Mouse (Mus musculus) lung, postnatal 10 days (tissue): Measurements from ENCODE around the gene Hist1h4h.
A peak's percentile ranks its signal among the peaks of the same experiment; 100 is the strongest.

Experiments
- DNase-seq: peaks from one replicate; pipeline ENCODE4 v3.0.0; 2021

The Hist1h4h gene

DNA sequence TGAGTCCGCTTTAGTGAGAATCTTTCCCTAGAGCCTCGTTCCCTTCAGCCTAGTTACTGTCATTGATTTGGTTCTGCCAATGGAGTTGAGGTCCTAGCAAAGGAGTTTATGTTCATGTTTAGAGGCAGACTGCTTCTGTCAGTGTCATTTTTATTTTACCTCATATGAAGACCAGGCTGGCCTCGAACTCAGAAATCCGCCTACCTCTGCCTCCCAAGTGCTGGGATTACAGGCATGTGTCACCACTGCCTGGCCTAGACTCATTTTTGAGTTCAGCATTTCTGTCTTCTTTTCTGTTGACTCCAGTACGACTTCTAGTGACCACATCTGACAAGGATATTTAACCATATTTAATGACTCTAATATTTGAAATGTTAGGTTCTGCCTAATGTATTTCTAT, 15.6 kb upstream of the Hist1h4h start:
- DNase-seq, result no peak

DNA sequence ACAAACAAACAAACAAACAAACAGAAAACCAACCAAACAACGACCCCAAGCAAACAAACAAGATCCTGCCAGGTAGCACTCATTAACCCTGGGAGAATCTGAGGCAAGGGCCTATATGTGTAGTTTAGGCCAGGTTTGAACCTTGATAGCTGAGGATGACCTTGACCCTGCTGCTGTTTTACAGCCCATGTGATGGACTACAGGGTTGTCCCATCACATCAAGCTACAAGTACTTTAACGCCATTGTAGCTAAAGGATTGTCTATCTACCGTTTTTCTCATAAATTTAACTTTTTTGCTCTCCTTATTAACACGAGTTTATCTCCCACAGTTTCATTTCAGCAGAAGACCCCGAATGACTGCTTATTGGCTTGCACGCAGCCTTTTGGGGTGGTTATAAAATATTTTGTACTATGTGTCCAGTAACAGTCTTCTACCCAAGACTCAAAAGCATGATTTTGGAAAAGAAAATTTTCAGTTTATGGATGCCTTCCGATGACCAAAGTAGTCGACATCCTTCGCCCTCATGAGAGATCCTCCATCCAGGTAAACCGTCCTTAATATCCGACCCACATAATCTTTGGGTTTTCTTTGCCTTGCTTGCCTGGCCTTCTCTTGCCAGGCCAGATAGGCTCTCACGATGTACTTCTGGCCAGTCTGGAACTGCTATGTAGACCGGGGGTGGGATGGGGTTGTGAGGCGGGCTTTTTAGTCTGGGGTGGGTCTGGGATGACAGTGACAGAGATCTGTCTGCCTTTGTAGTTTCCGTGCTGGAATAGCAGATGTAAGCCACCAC, 14.8 kb upstream of the Hist1h4h start:
- no peak for DNase-seq

DNA sequence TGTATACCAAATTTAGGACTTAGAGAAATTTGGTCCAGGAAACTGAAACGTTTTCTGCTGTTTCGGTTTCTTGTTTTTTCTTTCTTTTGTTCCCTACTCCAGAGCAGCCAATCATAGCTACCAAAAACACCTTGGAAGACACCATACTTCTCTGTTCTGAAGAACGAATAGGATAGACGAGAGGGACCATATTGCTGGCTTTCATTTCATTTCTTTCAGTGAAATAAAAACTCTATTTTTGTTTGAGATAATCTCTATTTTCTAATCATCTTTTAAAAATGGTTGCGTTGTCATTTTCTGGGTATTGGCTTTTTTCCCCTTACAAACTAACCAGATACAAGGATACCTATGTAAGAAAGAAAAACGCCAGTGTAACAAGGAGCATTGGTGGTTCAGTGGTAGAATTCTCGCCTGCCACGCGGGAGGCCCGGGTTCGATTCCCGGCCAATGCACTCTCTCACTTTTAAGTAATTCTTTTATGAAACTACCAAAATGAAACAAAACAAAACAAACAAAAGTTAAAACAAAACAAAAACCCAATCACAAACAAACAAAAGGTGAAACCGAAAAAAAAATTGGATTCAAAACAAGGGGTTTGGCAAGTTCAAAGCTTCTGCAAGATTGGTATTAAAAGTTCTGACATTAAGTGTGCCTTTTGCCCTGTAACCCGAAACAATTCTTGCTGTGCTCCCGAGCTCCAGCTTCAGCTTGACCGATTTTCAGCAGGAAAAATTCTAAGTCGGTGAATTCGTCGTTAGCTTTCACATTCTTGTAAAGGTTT, 13.8 kb upstream of the Hist1h4h start:
- peak; percentile 78 for DNase-seq

DNA sequence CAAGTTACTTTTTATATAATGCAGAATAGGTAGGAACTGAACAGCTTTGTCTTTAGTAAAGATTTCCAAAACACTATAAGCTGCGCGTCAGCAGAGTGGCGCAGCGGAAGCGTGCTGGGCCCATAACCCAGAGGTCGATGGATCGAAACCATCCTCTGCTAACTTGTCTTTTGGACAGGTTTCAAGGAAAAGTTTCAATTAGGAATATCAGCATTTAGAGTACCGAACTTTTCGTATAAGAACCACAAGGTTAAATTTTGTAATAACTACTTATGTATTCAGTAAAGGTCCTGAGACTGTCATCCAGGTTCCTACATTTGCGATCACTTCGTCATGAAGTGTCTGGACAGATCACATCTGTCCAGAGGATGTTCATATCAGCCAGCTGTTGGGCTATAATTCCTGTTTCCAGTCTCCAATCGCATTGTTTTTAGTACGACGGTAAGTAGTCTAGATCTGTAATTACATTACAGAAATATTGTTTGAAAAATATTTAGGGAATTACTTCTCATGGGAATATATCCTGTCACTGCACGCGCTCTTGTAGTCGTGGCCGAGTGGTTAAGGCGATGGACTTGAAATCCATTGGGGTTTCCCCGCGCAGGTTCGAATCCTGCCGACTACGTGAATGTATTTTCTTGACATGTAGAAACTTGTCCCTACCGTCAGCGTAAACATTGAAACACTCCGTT, 13.1 kb upstream of the Hist1h4h start:
- peak; percentile 91 for DNase-seq

DNA sequence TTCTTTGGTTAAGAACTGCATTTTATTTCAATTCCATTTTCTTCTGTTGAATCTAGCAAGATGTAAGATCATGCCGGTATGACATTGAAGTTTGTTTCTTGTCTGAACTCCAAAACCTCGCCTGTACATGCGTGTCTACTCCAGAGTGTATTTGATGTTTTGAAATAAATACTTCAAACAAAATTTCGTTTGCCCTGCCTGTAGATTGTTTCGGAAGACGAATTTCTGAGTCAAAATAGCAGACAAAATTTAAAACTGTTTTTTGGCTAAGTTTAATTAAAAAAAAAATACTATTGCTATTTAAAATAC, 12.6 kb upstream of the Hist1h4h start:
- no peak for DNase-seq

DNA sequence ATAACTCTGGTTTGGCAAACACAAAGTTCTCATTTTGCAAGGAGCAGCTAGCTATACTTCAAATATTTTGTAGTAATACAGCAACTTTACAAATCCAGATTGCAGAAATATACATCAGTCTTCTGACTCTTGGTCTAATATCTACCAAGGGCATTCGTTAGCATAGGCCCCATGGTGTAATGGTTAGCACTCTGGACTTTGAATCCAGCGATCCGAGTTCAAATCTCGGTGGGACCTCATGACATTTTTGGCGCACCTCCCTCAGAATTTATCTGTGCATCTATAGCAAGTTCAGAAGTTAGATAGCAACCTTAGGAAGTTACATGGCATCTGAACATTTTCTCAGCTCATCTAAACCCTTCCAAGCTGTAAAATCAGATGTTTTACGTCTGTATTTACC, 12.0 kb upstream of the Hist1h4h start:
- peak; percentile 85 for DNase-seq

DNA sequence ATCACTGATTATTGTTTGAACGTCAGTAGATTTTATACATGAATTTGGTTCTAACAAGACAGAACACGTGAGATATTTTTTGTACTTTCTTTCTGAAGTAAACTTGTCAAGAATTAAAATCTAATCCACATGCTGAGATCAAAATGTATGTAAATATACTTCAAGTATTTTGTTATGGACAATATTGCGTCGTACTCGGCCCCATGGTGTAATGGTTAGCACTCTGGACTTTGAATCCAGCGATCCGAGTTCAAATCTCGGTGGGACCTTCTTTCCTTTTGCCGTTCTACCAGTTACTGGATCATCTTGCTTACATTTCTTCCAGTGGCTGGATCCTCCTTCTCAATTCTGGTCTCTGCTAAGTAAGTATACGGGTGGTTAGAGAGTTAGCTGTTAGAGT, 11.4 kb upstream of the Hist1h4h start:
- DNase-seq, result peak; percentile 88

DNA sequence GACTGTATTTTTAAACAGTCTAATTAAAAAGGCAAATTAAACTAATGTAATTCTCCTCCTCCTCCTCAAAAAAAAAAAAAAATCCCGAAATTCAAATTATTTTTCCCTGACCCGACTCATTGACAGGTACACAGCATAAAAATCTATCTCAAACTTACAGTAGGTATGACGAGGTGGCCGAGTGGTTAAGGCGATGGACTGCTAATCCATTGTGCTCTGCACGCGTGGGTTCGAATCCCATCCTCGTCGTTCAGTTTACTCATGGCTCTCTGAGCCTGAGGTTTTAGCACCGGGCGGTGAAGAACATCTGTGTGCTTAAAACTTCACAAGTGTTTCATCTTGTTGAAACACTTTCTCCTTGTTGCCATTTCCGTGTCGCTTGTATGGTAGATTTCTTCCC, 9.1 kb upstream of the Hist1h4h start:
- DNase-seq, result peak; percentile 84

DNA sequence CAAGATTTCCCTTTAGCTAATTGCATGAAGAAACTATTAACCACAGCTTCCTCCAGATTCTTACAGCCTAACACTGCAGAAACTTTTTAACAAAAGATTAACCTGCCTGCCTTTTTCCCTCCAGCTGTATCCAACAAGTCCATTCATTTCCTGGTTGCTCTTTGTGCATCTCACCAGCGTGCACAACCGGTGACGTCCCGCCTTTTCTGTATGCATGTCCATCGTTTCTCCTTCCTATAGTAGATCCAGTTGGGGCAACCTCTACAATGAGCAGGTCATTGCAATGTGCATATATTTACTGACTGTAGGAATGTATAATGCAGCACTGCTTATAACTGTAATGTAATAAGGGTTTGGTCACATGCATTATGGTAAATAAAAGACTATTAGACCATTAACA, 6.9 kb upstream of the Hist1h4h start:
- no peak for DNase-seq

DNA sequence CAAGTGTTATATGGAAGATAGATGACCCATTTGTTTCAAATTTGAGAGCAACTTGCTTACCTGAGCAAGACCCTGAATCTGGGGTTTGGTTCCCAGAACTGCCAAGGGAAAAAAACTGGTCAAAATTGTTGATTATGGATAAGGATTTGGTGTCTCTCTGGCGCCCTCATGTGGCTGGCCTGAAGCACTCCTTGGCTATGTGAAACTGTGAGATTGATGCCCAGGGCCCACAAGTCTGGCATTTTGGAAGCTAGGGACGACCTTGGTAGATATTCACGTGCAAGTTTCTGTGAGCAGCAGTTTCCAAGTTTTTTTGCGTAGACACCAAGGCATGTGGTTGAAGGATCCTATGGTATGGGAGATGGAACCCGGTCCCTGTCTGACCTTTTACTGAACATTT, 6.2 kb upstream of the Hist1h4h start:
- peak; percentile 84 for DNase-seq

DNA sequence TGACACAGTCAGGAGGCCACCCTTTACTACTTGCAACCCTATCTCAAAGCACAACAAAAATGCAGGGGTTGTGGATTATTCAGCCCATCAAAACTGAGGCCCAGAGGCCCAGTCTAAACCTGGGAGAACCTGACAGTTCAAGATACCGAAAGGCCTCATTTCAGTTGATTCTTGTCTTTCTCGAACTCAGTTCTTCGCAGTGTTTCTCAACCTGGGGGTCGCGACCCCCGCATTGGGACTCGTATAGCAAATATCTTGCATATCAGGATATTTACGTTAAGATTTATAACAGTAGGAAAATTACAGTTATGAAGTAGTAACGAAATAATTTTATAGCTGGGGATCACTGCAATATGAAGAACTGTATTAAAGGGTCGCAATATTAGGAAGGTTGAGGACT, 4.9 kb upstream of the Hist1h4h start:
- DNase-seq, result no peak

DNA sequence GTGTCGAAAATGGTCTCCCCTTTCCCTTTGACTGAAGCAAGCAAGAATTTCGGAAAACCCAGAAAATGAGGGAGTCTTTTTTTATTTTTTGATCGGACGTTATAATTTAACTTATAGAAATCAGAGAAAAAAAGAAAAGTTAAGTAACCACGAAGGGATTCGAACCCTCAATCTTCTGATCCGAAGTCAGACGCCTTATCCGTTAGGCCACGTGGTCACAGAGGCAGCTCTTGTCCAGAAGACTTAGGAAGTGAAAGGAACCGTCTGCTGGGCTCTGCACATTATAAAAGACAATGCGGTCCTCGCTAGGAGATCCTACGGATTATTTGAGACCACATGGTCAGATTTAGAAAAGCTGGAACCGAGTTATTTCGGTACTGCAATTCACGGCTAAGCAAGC, 4.5 kb upstream of the Hist1h4h start:
- peak; percentile 94 for DNase-seq

DNA sequence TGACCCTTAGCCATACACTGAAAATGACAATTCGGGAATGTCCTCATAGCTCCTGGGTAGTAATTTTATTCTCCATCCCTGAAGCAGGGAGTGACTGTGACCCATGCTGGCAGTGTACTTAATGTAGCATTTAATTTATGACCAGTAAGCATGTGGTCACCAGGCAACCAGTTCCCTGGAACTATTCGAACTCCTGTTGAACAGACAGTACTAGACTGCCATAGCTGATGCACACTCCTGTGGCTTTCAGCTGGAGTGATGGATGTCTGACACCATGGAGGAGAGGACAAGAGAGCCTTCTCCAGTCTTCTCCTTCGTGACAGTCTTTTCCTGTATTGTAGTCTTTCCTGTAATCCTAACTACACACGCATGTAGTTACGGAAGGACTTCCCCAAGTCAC, 1.8 kb upstream of the Hist1h4h start:
- no peak for DNase-seq

DNA sequence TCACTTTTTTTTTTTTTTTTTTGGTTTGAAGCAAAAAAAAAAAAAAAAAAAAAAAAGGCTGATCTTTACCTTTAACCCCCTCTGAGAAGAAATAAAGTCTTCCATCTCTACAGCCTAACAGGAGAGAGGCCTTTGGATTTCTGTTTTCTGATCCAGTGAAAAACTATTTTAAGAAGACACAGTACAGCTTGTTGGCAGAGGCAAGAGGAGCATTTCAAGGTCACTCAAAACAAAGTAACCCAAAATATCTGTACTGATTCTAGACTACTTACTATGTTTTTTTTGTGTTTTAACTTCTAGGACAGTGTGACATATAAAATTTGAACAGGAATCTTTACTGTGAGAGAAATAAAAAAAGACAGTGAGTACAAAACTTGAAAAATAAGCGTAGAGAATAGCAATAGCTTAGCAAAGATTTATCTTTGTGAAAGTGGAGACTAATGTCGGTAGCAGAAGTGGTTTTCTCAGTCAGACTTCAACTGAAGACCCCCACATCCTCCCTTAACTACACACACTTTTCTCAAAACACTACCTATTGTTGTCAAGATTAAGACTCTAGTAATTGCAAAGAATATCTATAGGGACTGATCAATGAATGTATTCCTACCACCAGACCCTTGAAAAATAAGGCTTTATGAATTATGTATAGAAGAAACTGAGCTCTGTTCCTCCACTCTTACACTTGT, 1.2 kb upstream of the Hist1h4h start:
- no peak for DNase-seq

DNA sequence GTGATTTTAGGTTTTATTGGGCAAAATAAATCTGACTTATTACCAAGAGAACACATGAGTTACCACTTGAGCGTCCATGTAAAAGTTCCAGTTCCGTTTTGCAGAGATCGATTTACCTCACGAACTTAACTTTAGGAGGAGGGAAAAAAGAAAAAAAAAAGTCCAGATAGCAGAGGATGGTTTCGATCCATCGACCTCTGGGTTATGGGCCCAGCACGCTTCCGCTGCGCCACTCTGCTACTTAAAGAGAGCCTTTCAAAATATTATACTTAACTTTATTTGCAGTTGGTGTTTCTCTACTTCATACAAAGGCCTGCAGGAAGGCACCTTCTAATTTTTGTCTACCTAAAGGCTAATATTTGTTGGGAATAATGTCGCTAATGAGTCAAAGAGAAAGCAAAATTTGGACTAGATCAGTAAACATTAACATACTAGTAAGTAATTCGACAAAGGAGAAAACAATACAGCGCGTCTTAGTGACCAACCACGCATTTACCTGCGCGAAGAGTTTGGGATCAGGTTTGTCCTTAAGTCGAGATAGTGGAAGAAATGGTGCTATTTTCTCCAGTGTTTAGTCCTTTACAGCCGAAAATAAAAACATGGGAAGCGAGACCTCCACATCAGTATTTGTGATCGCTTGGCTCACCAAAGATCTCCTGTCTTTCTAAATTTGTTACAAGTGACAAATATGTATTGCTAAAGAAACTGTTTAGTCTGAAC, 509 bp upstream of the Hist1h4h start:
- DNase-seq, result peak; percentile 78

DNA sequence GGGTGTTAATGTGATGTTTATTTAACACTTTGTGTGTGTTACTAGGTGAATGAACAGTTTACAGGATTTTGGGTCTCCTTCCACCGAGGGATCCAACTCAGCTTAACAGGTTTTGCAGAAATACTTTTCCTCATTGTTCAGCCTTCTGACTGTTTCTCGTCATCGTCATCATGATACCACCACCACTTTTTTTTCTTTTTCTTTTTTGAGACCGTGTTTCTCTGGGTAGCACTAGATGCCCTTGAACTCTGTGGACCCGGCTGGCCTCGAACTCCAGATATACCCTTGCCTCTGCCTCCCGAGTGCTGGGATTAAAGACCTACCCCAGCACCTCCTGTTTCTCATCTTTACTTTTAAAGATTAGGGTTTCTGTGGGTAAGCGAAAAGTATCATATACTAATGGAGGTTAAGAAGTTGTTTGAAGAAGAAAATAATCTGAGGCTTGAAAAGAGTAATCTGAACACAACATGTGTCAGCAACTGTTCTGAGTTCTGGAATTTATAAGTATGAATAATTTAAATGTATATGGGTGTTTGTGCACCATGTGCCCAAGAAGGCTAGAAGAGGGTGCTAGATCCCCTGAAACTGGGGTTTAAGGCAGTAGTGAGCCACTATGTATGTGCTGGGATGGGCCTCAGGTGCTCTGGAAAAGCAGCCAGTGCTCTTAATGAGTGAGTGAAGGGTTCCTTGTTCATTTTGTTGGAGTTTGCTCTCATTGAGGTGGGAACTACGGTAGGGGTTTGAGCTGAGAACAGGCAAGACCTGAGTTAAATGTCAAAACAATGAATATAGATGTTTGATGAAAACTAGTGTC, 1.6 kb downstream of the Hist1h4h start:
- no peak for DNase-seq

DNA sequence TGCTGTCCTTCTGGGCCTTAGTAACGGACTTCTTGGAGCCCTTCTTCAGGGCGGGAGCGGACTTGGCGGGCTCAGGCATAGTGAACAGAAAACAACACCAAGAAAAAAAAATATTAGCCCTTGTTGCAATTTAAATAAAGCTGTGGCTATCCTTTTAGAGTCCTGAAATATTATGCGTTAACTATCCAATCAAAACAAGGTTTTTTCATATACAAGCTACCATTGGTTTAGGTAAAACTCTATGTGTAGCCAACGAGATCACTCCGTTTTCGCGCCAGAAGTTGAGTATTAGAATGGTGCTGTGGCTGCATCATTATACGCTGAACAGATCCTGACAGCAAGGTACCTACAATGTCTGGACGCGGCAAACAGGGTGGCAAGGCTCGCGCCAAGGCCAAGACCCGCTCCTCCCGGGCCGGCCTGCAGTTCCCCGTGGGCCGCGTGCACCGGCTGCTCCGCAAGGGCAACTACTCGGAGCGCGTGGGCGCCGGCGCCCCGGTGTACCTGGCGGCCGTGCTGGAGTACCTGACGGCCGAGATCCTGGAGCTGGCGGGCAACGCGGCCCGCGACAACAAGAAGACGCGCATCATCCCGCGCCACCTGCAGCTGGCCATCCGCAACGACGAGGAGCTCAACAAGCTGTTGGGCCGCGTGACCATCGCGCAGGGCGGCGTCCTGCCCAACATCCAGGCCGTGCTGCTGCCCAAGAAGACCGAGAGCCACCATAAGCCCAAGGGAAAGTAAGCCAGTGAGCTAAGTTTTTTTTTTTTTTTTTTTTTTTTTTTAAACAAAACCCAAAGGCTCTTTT, 2.9 kb downstream of the Hist1h4h start, which contains the start of gene Hist1h2af:
TSS of gene Hist1h2af (plus strand) at position 347 of the 808 bp plus-strand sequence.
- peak; percentile 80 for DNase-seq

DNA sequence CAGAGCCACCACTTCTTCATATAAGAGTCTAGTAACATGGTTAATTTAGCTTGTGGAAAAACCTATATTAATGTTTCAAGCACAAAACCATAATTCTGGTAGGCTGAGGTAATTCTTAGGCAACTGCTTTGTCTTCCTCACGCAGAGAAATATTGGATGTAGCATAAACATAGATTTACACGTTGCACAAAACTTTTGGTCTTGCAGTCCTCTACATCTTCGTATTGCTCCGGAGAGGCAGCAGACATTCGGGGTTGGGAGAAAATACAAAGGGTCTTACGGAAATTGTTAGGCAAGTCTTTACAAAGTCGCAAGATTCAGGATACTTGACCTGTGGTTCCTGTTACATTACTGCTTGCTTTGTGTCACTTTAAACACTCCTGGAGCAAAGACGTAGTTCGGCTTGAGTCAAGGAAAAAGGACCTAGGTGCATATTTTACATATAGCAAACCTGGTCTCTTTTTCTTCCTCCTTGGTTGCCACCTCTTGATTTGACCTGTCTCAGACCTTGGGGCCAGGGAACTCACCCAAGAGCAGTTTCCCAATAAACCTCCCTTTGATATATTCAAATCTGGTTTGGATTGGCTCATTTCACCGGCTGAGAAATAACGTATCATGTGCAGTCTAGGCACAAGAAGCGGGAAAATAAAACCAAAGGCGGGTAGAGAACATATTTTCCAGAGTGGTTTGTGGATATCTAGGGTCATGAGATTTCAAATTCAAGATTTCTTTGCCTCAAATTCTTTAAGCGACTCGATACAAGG, 3.7 kb downstream of the Hist1h4h start:
- no peak for DNase-seq

DNA sequence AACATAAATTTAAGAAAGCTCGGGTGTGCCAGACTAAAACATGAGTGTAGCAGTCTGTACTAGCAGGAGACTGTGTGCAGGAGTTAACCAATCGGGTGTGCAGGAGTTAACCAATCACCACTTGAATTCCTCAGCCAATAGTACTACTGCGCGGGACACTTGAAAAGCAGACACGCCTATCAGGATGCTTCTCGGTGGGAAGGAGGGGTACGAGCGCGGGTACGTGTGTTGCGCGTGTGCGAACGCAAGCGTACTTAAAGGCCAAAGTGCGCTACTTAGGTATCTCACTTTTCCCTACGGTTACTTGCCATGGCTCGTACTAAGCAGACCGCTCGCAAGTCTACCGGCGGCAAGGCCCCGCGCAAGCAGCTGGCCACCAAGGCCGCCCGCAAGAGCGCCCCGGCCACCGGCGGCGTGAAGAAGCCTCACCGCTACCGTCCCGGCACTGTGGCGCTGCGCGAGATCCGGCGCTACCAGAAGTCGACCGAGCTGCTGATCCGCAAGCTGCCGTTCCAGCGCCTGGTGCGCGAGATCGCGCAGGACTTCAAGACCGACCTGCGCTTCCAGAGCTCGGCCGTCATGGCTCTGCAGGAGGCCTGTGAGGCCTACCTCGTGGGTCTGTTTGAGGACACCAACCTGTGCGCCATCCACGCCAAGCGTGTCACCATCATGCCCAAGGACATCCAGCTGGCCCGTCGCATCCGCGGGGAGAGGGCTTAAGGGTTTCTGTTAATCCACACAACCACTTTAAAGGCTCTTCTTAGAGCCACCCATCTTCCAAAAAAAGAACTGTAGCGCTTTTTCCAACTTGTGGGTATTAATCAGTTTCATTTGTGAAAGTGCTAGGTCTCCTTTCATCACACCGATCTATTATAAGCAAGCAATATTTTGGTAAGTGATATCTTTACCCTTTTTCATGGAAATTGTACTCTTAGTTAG, 4.6 kb downstream of the Hist1h4h start, which contains the start of gene Hist1h3g:
TSS of gene Hist1h3g (plus strand) at position 286 of the 939 bp plus-strand sequence.
- DNase-seq, result peak; percentile 93
